Comparison of ENCODE assay signal across 9 mouse cellular contexts in genomic region chr17:32387986-32388369, GRCm38 (mm10). TPM values are rescaled to one million over a fixed set of nuclear protein-coding genes. Genes with fewer than 3 reads are reported as not detected.
DNase-seq lines count a peak whose midpoint lies in the region; ATAC-seq and TF ChIP-seq lines count a peak whose summit lies in the region.
"Had no signal": no experiment of that assay in that cellular context is flagged by ENCODE, and none has a peak within 500 bp of the region (broad histone marks: within the 10 kb centered on the region; RNA-seq: fewer than 3 reads in every experiment).

No protein-coding gene starts in this region.

- TF ChIP-seq POLR2A in heart, adult 2 months (IDR thresholded peaks at IDR 0.05; ENCODE audit: insufficient read depth, low read depth, low read length), result no peak
- no peak for TF ChIP-seq POLR2A in ES-Bruce4 (IDR thresholded peaks at IDR 0.05; ENCODE audit: insufficient read depth, low read length)

- TF ChIP-seq EP300 in heart, adult 2 months (IDR thresholded peaks at IDR 0.05; ENCODE audit: insufficient read depth, low read depth, low read length), result no peak
- no peak for TF ChIP-seq EP300 in ES-Bruce4 (IDR thresholded peaks at IDR 0.05; ENCODE audit: insufficient read depth, low read depth, low read length)

- no peaks in the 10 kb centered on the region for H3K36me3 ChIP-seq in heart, adult 2 months (ENCODE audit: control insufficient read depth, insufficient read depth, low read length)
- H3K36me3 ChIP-seq in ES-Bruce4 (ENCODE audit: control insufficient read depth, insufficient read depth, low read length, poor library complexity, severe bottlenecking), result no peaks in the 10 kb centered on the region
- peaks cover 23% of the 10 kb centered on the region for H3K36me3 ChIP-seq in hindbrain, embryonic 10.5 days
- H3K36me3 ChIP-seq in macrophage (ENCODE audit: inconsistent target), result peaks cover 12% of the 10 kb centered on the region; the same call in 1 of the 2 replicates

- no peak for ATAC-seq in cerebellum, adult (ENCODE audit: insufficient number of reproducible peaks, low FRiP score, low TSS enrichment)

- no peak for TF ChIP-seq CTCF in heart, adult 2 months (IDR thresholded peaks at IDR 0.05)
- TF ChIP-seq CTCF in ES-Bruce4 (IDR thresholded peaks at IDR 0.05; ENCODE audit: low read depth, low read length), result no peak

- H3K9ac ChIP-seq in heart, adult 2 months (ENCODE audit: low read depth, low read length), result peak overlapping the region; percentile 94
- peak overlapping the region; percentile 75; the same call in 1 of the 2 replicates for H3K9ac ChIP-seq in ES-Bruce4 (ENCODE audit: low read depth, poor library complexity, severe bottlenecking)

- no peaks in the 10 kb centered on the region for H3K79me2 ChIP-seq in heart, adult 2 months (replicated peaks; ENCODE audit: control insufficient read depth, insufficient read depth, low read length)
- no peaks in the 10 kb centered on the region for H3K79me2 ChIP-seq in macrophage (ENCODE audit: inconsistent target)

- peak overlapping the region; percentile 92; the same call in 1 of the 2 replicates for H3K27ac ChIP-seq in heart, adult 2 months
- H3K27ac ChIP-seq in ES-Bruce4 (ENCODE audit: insufficient read depth, low read length) (no peak overlapping the region), macrophage (no peak overlapping the region)
- 0 out of 2 replicates have a peak overlapping the region, but pooled peaks have one; percentile 96 for H3K27ac ChIP-seq in hindbrain, embryonic 10.5 days

- DNase-seq in heart, adult 2 months, result peak in 1 of 2 experiments; percentile 19
- no peak for DNase-seq in heart, adult 8-10 months (ENCODE audit: low spot score)
- DNase-seq in hindbrain, embryonic 10.5 days (ENCODE audit: low spot score), result no peak
- DNase-seq in cerebellum, adult 9-11 months, result no peak
- no peak for DNase-seq in layer of hippocampus, postnatal 36 days
- DNase-seq: left cerebral cortex, postnatal 4 days had no signal

- intact Hi-C loops in heart, adult 2 months (cut with DNase I), result loop anchor here (1.0 to 5.0 kb wide), 3 partner anchors 23 to 106 kb away; partner anchors contain the start of gene Akap8l

- 57% methylated on average over 7 of the region's 7 CpGs for WGBS in heart, adult 2 months
- 40% methylated on average over 7 of the region's 7 CpGs for WGBS in hindbrain, embryonic 10.5 days
- WGBS in macrophage (ENCODE audit: missing documents), result 84% methylated on average over 7 of the region's 7 CpGs

- H3K27me3 ChIP-seq in heart, adult 2 months (ENCODE audit: control insufficient read depth, insufficient read depth, low read length), result no peaks in the 10 kb centered on the region
- H3K27me3 ChIP-seq in ES-Bruce4 (ENCODE audit: control insufficient read depth, insufficient read depth, low read length, poor library complexity, severe bottlenecking), result no peaks in the 10 kb centered on the region
- H3K27me3 ChIP-seq in hindbrain, embryonic 10.5 days (ENCODE audit: insufficient read depth, poor library complexity, severe bottlenecking), result peaks cover 31% of the 10 kb centered on the region

- no peaks in the 10 kb centered on the region for H3K9me3 ChIP-seq in ES-Bruce4 (replicated peaks; ENCODE audit: control insufficient read depth, insufficient read depth, low read length, poor library complexity, severe bottlenecking)
- H3K9me3 ChIP-seq in hindbrain, embryonic 10.5 days, result no peaks in the 10 kb centered on the region

- peak overlapping the region; percentile 72; the same call in 1 of the 2 replicates for H3K4me3 ChIP-seq in heart, adult 2 months
- peak overlapping the region; percentile 93 for H3K4me3 ChIP-seq in ES-Bruce4 (ENCODE audit: low read depth, low read length)
- peak overlapping the region; percentile 84 for H3K4me3 ChIP-seq in hindbrain, embryonic 10.5 days
- peak overlapping the region; percentile 20; the same call in 1 of the 2 replicates for H3K4me3 ChIP-seq in macrophage (ENCODE audit: inconsistent target)

- peaks cover 5% of the 10 kb centered on the region for H3K4me1 ChIP-seq in heart, adult 2 months (ENCODE audit: control insufficient read depth, insufficient read depth, low read length)
- H3K4me1 ChIP-seq in ES-Bruce4 (ENCODE audit: control insufficient read depth, insufficient read depth, low read length), result no peaks in the 10 kb centered on the region
- H3K4me1 ChIP-seq in hindbrain, embryonic 10.5 days (replicated peaks), result peaks cover 25% of the 10 kb centered on the region

RNA-seq across cellular contexts. Expression of gene Wiz, which starts 1.3 kb away (rescaled TPM):
- total RNA-seq in heart, adult 2 months (2021), result 10 to 100 TPM; 16.0 to 16.6 TPM
- 17.2 and 17.4 TPM in 2 replicates for polyA plus RNA-seq in heart, adult 2 months (2012; rRNA removed)
- 10 to 100 TPM; 14.0 to 17.2 (median 15.4) TPM for total RNA-seq in heart, adult 8-10 months (2022)
- polyA plus RNA-seq in ES-Bruce4 (2011; ENCODE audit: insufficient read depth, insufficient read length, low read depth, missing spikeins), result 56.3 and 69.9 TPM in 2 replicates
- polyA plus RNA-seq in hindbrain, embryonic 10.5 days (2016; fragmentation: Nextera tagmentation; extraction: Ambion mirVana), result 25.1 and 34.7 TPM in 2 replicates
- total RNA-seq in macrophage (2018; cell fraction: chromatin; rRNA removed), result 10 to 100 TPM; 14.3 to 57.5 (median 28.5) TPM
- 10 to 100 TPM; 15.7 to 26.8 (median 20.3) TPM for total RNA-seq in macrophage (2018; cell fraction: cytosol; rRNA removed)
- 10 to 100 TPM; 16.8 to 46.4 (median 26.0) TPM for total RNA-seq in macrophage (2018; cell fraction: nucleus; rRNA removed)
- polyA plus RNA-seq in macrophage (2018), result 15.9 to 20.7 TPM (median 17.5 TPM) in 3 replicates
- total RNA-seq in layer of hippocampus, postnatal 36 days (2021), result 10 to 100 TPM; 48.8 to 49.4 TPM

RNA-seq across cellular contexts. Expression of gene Rasal3, which starts 15.4 kb away (rescaled TPM):
- under 1 TPM; 0.70 to 0.98 TPM for total RNA-seq in heart, adult 2 months (2021)
- polyA plus RNA-seq in heart, adult 2 months (2012; rRNA removed), result 1.1 and 4.2 TPM in 2 replicates
- total RNA-seq in heart, adult 8-10 months (2022), result 1 to 10 TPM in 1 of 4 experiments, under 1 TPM in 3; 0.33 to 1.2 (median 0.61) TPM
- polyA plus RNA-seq in ES-Bruce4 (2011; ENCODE audit: insufficient read depth, insufficient read length, low read depth, missing spikeins) (0.20 and 0.96 TPM in 2 replicates), macrophage (2018) (8.2 to 22.5 TPM (median 8.9 TPM) in 3 replicates)
- 0.75 and 1.0 TPM in 2 replicates for polyA plus RNA-seq in hindbrain, embryonic 10.5 days (2016; fragmentation: Nextera tagmentation; extraction: Ambion mirVana)
- total RNA-seq in macrophage (2018; cell fraction: chromatin; rRNA removed), result 10 to 100 TPM in 22 of 26 experiments, 1 to 10 TPM in 4; 5.0 to 76.7 (median 30.6) TPM
- 10 to 100 TPM in 20 of 26 experiments, 1 to 10 TPM in 6; 6.7 to 18.1 (median 12.4) TPM for total RNA-seq in macrophage (2018; cell fraction: cytosol; rRNA removed)
- 10 to 100 TPM in 23 of 26 experiments, 1 to 10 TPM in 3; 5.5 to 55.5 (median 22.9) TPM for total RNA-seq in macrophage (2018; cell fraction: nucleus; rRNA removed)
- total RNA-seq in layer of hippocampus, postnatal 36 days (2021), result 1 to 10 TPM; 2.8 to 3.6 TPM

RNA-seq across cellular contexts. Expression of gene Pglyrp2, which starts 36.0 kb away (rescaled TPM):
- total RNA-seq in heart, adult 2 months (2021), result under 1 TPM in 1 of 2 experiments, not detected in 1; 0.09 TPM
- 0.35 and 0.86 TPM in 2 replicates for polyA plus RNA-seq in heart, adult 2 months (2012; rRNA removed)
- not detected for total RNA-seq in heart, adult 8-10 months (2022)
- polyA plus RNA-seq in ES-Bruce4 (2011; ENCODE audit: insufficient read depth, insufficient read length, low read depth, missing spikeins), result not detected in 2 replicates
- not detected in 2 replicates for polyA plus RNA-seq in hindbrain, embryonic 10.5 days (2016; fragmentation: Nextera tagmentation; extraction: Ambion mirVana)
- total RNA-seq in macrophage (2018; cell fraction: chromatin; rRNA removed), result not detected
- under 1 TPM in 1 of 26 experiments, not detected in 25; 0.09 TPM for total RNA-seq in macrophage (2018; cell fraction: cytosol; rRNA removed)
- not detected for total RNA-seq in macrophage (2018; cell fraction: nucleus; rRNA removed)
- polyA plus RNA-seq in macrophage (2018), result not detected in 3 replicates
- total RNA-seq in layer of hippocampus, postnatal 36 days (2021), result not detected
- total RNA-seq: left cerebral cortex, postnatal 4 days had no signal

RNA-seq across cellular contexts. Expression of gene Akap8l, which starts 37.6 kb away (rescaled TPM):
- total RNA-seq in heart, adult 2 months (2021), result 10 to 100 TPM; 50.3 to 51.2 TPM
- 55.1 and 67.3 TPM in 2 replicates for polyA plus RNA-seq in heart, adult 2 months (2012; rRNA removed)
- total RNA-seq in heart, adult 8-10 months (2022), result 10 to 100 TPM; 41.4 to 55.8 (median 46.3) TPM
- polyA plus RNA-seq in ES-Bruce4 (2011; ENCODE audit: insufficient read depth, insufficient read length, low read depth, missing spikeins) (67.7 and 78.8 TPM in 2 replicates), macrophage (2018) (20.2 to 41.0 TPM (median 33.8 TPM) in 3 replicates)
- 101 and 112 TPM in 2 replicates for polyA plus RNA-seq in hindbrain, embryonic 10.5 days (2016; fragmentation: Nextera tagmentation; extraction: Ambion mirVana)
- 100 to 1,000 TPM in 20 of 26 experiments, 10 to 100 TPM in 6; 36.7 to 321 (median 192) TPM for total RNA-seq in macrophage (2018; cell fraction: chromatin; rRNA removed)
- total RNA-seq in macrophage (2018; cell fraction: cytosol; rRNA removed), result 10 to 100 TPM; 14.7 to 32.3 (median 21.5) TPM
- total RNA-seq in macrophage (2018; cell fraction: nucleus; rRNA removed), result 100 to 1,000 TPM in 9 of 26 experiments, 10 to 100 TPM in 17; 24.8 to 179 (median 86.1) TPM
- total RNA-seq in layer of hippocampus, postnatal 36 days (2021), result 100 to 1,000 TPM; 203 to 228 TPM

Comparison
In these comparisons a context has a peak if more than half of its experiments do, and no peak if none do; other contexts are left out.
1. H3K27ac ChIP-seq: peak in heart, adult 2 months (single experiment) and hindbrain, embryonic 10.5 days (single experiment); none in ES-Bruce4 (single experiment) and macrophage (single experiment).
2. H3K4me3 ChIP-seq: peak in every context shown above with its lines; median percentile 93 in ES-Bruce4; 84 in hindbrain, embryonic 10.5 days; 72 in heart, adult 2 months; 20 in macrophage.